Mouse (Mus musculus): Measurements from ENCODE around the gene Tnfrsf1b.

Tnfrsf1b gene

DNA sequence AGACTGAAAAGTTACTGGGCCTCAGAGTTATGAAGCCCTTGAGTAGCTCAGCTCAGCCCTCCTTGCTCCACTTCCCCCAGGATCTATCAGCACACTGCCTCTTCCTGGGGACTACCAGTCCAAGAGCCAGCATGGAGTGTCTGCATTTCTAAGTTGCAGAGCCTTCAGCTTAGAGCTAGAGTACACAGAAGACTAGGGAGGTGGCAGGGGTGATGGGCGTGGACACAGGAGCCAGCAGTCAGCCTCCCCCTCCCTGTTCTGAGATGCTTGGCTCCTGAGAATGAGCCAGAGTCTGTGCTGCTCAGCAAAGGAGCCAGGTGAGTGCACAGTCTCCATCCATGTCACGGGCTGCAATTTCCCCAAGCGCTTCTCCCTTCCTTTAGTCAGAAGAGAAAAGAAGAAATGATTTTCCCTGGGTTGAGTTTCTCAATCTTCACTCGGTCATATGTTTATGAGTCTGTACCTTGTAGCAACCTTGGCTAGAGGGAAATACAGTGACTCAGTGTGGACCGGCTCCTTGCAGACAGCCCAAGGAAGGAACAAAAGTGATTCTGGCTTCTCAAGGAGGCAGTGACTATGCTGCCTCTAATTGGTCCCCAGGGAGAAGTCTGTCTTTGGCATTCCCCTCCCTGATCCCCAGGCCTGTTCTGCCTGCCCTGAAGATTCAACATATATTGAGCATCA, 11.2 kb upstream of the Tnfrsf1b start:
- peak; percentile 92 for DNase-seq (ENCODE audit: low read depth, low spot score)

- no peak for DNase-seq (ENCODE audit: low read depth, low spot score)
Measured at GRCm38 (mm10) chr4:145256144-145256543, 9.5 kb upstream of the Tnfrsf1b start.

DNA sequence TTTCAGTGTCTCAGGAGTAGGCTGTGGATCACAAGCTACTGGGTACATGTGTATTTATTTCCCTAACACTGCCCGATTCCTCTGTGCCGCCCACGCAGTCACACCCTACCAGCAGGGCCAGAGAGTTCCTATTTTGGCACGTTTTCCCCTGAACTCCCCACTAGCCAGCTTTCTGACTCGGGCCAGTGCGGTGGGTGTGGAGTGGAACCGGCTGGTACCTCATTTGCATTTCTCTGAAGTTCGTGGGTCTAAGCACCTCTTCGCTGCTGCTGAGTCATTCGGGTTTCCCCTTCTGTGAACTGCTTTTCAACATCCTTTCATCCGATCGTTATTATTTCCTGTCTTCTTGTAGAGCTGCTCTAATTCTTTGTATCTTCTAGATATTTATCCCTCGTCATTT, 7.7 kb upstream of the Tnfrsf1b start:
- peak; percentile 82 for DNase-seq (ENCODE audit: low read depth, low spot score)

- no peak for DNase-seq (ENCODE audit: low read depth, low spot score)
Measured at GRCm38 (mm10) chr4:145252611-145253010, 5.9 kb upstream of the Tnfrsf1b start.

DNA sequence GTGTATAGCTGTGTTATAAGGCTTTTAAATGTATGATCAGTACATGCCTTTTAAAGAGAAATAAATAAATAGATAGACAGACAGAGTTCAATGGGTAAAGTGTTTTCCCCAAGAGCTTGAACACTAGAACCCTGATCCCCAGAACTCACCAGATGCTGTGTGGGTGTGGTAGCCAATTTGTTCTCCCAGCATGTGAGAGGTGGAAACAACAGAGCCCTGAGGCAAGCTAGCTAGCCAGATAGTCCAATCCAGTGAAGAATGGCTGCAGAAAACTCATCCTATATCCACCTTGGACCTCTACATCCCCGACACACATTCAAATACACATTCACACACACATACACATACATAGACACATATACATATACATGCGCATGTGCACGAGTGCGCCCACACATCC, 4.9 kb upstream of the Tnfrsf1b start:
- DNase-seq (ENCODE audit: low read depth, low spot score): no peak

DNA sequence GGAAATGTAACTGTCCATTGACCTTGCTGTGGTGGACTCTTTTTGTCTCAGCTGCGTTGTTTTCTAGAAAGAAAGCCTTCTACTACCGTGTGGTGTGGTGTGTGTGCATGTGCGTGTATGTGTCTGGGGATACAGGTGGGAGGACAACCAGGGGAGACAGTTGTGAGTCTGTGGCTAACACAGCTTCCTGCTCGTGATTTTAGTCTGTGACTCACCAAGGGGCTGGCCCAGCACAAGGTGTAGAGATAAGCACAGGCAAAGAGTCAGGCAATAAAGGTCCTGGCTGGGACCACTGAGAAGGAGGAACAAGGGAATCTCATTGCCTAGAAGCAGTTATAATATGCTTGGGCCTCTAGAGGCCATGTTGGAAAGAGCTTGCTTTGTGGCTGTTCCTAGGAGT, 3.3 kb upstream of the Tnfrsf1b start:
- no peak for DNase-seq (ENCODE audit: low read depth, low spot score)

DNA sequence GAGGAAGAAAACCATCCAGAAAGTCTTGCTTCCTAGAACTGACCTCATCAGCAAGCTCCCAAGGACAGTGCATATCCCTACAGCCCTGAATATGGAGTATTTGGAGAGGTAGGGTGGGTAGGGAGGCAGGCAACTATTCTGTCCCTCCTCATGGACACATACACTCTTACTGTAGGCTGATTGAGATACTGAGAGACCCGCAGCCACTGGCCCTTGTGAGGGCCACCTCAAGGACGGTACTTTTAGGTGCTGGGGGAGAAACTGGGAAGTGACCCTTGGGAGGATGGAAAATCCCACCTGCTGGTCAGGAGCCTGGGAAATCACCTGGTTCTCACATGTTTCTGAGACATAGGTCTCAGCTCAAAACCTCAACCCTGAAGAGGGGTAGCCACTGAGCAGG, 886 bp upstream of the Tnfrsf1b start:
- no peak for DNase-seq (ENCODE audit: low read depth, low spot score)

- no peak for DNase-seq (ENCODE audit: low read depth, low spot score)
Measured at GRCm38 (mm10) chr4:145245581-145245980, 1.1 kb downstream of the Tnfrsf1b start.

- no peak for DNase-seq (ENCODE audit: low read depth, low spot score)
Measured at GRCm38 (mm10) chr4:145244676-145245075, 2.0 kb downstream of the Tnfrsf1b start.

DNA sequence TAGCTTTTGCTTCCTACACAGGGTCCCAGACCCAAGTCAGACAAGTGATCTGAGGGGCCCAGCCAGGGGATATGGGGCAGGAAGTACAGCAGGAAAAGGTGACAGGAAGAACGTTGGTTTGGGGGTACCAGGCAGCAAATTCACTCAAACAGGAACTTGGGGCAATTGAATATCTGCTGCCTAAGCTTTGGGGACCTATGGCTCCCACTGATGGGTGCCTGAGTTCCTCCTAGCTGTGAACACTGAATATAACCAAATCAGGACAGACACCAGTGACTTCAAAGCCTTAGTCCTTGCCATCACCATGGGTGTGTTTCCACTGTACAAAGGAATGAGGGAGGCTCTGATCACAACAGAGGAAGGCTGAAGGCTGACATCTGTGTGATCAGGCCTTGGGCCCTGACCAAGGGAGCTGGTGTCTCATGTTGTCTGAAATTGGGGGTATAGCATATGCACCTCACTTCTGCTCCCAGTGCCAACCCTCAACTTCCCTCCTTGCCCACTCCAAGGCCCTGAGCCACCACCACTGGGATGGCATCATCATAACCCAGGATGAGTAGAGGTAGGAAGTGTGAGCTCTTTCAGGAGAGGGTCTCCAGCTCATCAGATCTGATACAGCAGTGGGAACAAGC, 3.8 kb downstream of the Tnfrsf1b start:
- DNase-seq (ENCODE audit: low read depth, low spot score): no peak

- peak; percentile 42 for DNase-seq (ENCODE audit: low read depth, low spot score)
Measured at GRCm38 (mm10) chr4:145240723-145241231, 5.9 kb downstream of the Tnfrsf1b start.

DNA sequence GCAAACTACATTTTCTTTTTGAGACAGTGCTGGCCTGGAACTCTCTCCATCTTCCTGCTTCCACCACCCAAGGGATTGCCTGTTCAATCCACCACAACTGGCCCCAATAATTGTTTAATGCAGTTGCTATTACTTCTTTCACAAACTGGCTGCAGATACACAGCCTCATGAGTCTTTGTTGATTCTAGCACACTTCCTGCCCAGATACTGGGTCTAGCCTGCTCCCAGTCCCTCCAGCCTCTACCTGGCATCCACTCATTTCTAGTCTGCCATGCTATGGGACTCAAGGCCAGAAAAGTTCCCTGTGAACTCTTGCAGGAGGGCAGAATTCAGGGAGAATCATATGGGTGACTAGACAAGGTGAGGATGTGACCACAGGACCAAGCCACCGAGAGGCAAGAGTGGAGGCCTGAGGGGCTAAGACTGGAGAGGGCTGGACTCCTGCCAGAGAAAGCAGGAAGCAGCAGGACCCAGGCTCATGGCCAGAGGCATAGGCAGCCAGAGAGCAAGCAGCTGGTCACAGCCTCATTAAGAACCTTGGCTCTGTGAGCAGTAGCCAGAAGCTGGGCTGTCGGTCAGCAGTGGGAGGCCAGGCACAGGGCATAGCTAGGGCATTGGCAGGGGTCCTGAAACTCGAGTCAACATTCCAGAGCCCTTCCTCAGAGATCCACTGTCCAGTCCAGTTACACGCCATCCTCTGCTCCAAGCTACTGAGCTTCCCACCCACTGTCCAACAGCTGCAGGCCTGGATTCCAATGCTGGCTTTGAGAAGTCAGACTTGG, 7.4 kb downstream of the Tnfrsf1b start:
- peak; percentile 96 for DNase-seq (ENCODE audit: low read depth, low spot score)

- DNase-seq (ENCODE audit: low read depth, low spot score): no peak
Measured at GRCm38 (mm10) chr4:145236027-145236426, 10.6 kb downstream of the Tnfrsf1b start.

DNA sequence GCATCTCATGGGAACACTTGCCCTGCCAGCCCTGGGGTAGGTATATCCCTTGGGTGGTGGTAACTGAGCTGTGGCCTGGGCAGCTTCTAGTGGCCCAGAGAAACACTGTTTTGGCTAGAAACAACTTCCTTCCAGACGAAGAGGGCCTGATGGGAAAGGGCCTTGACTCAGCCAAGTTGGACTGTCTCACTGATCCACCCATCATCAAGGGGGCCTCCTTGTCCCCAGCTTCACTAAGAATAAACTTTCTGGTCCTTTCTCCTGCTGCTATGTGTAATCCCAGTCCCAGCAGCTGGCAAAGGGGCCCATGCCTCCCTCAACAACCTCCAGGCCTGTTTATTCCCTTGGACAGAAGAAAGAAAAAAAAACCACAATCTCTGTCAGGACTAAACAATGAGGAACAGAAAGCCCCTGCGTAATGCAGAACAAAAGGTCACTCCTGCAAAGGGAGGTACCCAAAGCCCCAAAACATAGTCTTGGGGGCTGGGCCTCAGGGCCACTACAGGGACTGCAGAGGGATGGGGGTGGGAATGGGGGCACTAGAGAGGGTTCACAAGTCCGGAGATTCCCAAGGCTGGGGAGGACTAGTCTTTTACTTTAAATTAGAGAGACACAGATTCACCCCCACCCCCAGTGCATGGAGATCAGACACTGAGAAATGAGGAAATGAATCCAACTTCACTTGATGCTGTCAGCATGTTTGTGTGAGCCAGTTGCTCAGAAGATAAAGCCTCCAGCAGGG, 13.0 kb downstream of the Tnfrsf1b start:
- peak; percentile 69 for DNase-seq (ENCODE audit: low read depth, low spot score)

DNA sequence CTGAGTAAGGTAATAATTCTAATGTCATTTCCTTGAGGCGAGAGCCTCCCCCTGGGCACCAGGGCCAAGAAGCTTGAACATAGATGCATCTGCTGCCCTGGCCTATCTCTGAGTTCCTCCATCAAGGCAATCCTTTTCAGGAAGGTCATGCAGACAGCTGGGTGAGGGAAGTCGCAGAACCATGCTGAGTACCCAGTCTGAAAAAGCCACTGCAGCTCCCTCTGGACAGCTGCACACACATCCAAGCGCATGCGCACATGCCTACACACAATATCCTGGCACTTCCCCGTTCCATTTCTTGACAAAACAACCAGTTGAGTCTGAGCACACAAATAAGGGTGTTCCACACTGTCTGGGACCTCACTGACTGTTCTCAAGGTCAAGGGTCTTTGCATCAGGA, 14.9 kb downstream of the Tnfrsf1b start:
- no peak for DNase-seq (ENCODE audit: low read depth, low spot score)

DNA sequence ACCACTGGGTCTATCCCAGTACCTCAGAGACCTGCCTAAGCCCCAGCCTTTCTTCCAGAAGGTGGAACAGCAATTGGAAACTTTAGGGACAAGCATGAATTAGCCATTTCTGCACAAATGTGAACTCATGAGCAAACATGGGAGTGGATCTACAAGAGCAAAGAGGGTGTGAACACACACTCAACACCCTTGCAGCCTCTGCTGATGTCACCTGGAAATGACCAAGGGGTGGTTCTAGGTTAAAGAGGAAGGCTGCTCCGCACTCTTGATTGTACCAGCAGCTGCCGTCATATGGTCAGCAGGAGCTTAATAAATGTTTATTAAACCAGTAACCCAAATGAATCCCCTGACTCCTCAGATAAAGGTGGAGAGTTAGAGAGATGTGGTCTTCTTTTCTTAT, 16.0 kb downstream of the Tnfrsf1b start:
- no peak for DNase-seq (ENCODE audit: low read depth, low spot score)

DNA sequence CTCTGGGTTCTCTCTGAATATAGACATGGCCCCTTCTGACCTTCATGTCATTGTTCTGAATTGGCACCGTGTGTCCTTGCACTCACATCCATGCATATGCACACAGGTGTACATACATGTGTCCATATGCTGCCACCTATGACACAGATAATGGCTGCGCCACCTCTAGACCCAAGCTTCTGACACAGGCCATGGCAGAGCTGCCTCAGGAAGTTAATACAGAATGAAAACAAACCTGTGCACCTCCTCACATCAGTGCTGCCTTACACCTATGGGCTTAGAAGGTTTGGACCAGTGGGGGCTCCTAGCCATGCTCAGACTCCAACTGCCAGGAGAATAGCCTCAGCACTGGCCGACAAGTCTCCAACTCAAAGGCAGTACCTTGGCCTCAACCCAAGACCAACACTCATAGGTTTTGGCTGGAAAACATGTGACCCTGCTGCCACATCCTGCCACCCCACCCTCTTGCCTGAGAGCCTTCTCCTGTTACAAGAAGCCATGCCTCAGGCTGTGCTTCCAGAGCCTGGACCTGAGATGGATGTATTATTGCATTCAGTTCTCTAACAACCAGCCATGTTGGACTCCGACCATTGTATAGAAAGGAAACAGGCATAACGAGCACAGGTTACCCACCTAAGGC, 17.0 kb downstream of the Tnfrsf1b start:
- DNase-seq (ENCODE audit: low read depth, low spot score): peak; percentile 93

DNA sequence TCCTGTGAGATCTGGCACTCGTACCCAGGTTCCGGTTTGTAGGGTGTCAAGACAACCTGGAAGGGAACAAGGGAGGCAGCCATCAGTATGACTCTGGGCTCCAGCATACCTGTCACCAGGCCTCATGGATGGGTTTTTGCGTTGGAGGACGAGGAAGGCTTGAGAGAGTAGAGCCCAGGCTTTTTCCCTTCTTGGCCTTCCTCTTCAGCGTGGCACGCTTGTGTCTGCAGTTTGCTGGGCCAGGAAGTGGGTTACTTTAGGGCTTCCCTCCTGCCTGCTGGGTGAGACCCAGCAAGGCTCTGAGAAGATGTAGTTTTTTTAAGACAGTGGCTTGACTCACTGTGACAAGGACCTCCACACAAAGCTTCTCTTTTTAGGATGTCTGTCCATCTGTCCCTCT, 17.6 kb downstream of the Tnfrsf1b start:
- no peak for DNase-seq (ENCODE audit: low read depth, low spot score)

DNA sequence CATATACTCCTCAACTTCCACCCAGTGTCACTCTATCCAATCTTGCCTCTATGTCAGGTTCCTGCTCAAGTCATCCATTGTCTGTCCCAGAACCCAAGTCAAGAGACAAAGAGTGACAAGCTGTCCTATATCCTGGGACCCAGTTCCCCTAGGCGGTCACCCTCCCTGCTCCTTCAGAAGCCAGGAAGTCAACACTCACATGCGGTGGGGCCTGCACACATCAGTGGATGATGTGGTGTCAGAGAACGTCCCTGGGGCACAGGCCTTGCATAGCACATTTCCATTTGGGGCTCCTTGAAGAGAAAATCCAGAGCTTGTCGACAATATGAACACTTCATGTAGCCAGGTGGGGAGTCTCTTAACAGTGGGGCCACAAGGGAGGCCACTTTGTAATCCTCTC, 22.1 kb downstream of the Tnfrsf1b start:
- no peak for DNase-seq (ENCODE audit: low read depth, low spot score)

- DNase-seq (ENCODE audit: low read depth, low spot score): no peak
Measured at GRCm38 (mm10) chr4:145222064-145222463, 24.6 kb downstream of the Tnfrsf1b start.

GRCm38 (mm10) chr4:145221379-145221778, 25.3 kb downstream of the Tnfrsf1b start:
- DNase-seq (ENCODE audit: low read depth, low spot score): no peak

Measured in 3T3-L1 (cell line).